Mouse (Mus musculus): ENCODE measurements at regions not wholly inside any gene's neighbourhood (a gene's known extent, or its start where the extent isn't known, plus 50 kb on each side); places are given as distances from the start of the nearest gene placed in this dataset.

DNA sequence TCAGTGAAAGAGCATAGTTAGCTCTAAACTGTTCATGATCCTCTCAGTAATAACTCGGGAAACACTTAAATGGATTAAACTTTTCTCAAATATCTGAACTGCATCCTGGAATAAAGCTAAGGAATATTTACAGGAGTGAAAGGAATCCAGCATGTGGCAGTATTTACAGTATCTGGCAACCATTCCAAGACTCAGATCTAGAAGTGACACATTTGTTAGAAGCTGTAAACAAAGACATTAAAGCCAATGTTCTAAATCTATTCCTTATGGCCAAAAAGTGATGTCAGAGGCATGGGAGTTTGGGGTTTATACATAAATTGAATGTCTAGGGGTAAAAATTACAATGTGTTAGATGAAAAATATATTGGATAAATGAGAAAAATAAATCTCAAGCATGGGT, 101.6 kb upstream of the Trib2 start:
- H3K9me3 ChIP-seq (ENCODE audit: control insufficient read depth, low read length) = no peaks in the 10 kb centered on the region
- H3K4me3 ChIP-seq (ENCODE audit: low read depth, low read length) = no peak overlapping the region
- no peak for DNase-seq (ENCODE audit: low spot score)
- no peak for ATAC-seq (replicated peaks; ENCODE audit: low FRiP score, low TSS enrichment, low read depth)
- H3K4me2 ChIP-seq (ENCODE audit: low read length) = no peak overlapping the region
- H3K36me3 ChIP-seq (ENCODE audit: control insufficient read depth, insufficient read depth, low read length) = no peaks in the 10 kb centered on the region
- no peak overlapping the region for H3K9ac ChIP-seq (ENCODE audit: low read length)
- no peaks in the 10 kb centered on the region for H3K27me3 ChIP-seq (replicated peaks; ENCODE audit: control insufficient read depth, insufficient read depth, low read length)
- no peak overlapping the region for H3K27ac ChIP-seq (ENCODE audit: low read depth)
- WGBS = 70% methylated on average over 1 of the region's 1 CpGs
- no peaks in the 10 kb centered on the region for H3K4me1 ChIP-seq (replicated peaks; ENCODE audit: control insufficient read depth, insufficient read depth, low read length)

DNA sequence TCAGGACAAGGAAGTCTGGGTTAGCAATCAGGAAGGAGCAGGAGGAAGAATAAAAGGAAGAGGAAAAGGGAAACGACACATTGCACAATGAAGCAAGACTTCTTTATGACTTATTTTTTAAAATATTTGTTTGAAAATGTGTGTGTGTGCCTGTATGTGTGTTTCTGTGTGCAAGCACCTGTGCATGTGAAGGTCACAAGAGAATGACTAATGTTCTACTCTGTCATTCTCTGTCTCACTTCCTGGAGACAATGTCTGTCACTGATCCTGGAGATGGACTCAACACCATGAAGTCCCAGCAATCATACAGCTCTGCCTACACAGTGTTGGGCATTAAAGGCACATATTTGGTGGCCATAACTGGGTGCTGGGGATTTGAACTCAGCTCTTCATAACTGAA, 96.2 kb upstream of the Trib2 start:
- H3K4me1 ChIP-seq (replicated peaks; ENCODE audit: control insufficient read depth, insufficient read depth, low read length) = no peaks in the 10 kb centered on the region
- H3K9me3 ChIP-seq (ENCODE audit: control insufficient read depth, low read length) = no peaks in the 10 kb centered on the region
- DNase-seq (ENCODE audit: low spot score) (no peak), ATAC-seq (replicated peaks; ENCODE audit: low FRiP score, low TSS enrichment, low read depth) (no peak)
- H3K27me3 ChIP-seq (replicated peaks; ENCODE audit: control insufficient read depth, insufficient read depth, low read length) = no peaks in the 10 kb centered on the region
- no peaks in the 10 kb centered on the region for H3K36me3 ChIP-seq (ENCODE audit: control insufficient read depth, insufficient read depth, low read length)
- H3K9ac ChIP-seq (ENCODE audit: low read length) = no peak overlapping the region
- no peak overlapping the region for H3K27ac ChIP-seq (ENCODE audit: low read depth)
- 74% methylated on average over 1 of the region's 1 CpGs for WGBS
- H3K4me2 ChIP-seq (ENCODE audit: low read length) = no peak overlapping the region
- H3K4me3 ChIP-seq (ENCODE audit: low read depth, low read length) = no peak overlapping the region

DNA sequence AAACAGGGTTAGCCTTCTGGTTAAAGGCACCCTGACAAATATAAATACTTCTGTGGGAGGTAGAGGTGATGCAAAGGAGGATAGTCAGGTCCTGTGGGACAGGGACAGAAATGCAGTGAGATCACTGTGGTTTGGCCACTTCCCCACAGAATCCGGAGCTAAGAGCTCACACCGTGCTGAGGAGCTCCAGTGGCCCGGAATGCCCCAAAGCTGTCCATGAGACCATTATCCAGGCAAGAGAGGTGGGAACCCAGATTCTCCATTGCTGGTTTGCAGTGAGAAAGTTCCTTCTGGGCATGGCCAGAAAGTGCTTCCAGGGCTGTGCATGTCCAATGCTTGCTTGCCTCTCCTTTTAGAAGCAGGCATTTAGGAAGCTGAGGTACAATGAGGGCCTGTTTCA, 95.8 kb upstream of the Trib2 start:
- Histone ChIP-seq H3K4me2 (ENCODE audit: low read length) (no peak overlapping the region), H3K9me3 (ENCODE audit: control insufficient read depth, low read length) (no peaks in the 10 kb centered on the region), H3K4me3 (ENCODE audit: low read depth, low read length) (no peak overlapping the region), H3K36me3 (ENCODE audit: control insufficient read depth, insufficient read depth, low read length) (no peaks in the 10 kb centered on the region), H3K4me1 (replicated peaks; ENCODE audit: control insufficient read depth, insufficient read depth, low read length) (no peaks in the 10 kb centered on the region), H3K27me3 (replicated peaks; ENCODE audit: control insufficient read depth, insufficient read depth, low read length) (no peaks in the 10 kb centered on the region), H3K9ac (ENCODE audit: low read length) (no peak overlapping the region), H3K27ac (ENCODE audit: low read depth) (no peak overlapping the region)
- 93% methylated on average over 3 of the region's 3 CpGs for WGBS
- DNase-seq (ENCODE audit: low spot score) = no peak
- ATAC-seq (replicated peaks; ENCODE audit: low FRiP score, low TSS enrichment, low read depth) = no peak

DNA sequence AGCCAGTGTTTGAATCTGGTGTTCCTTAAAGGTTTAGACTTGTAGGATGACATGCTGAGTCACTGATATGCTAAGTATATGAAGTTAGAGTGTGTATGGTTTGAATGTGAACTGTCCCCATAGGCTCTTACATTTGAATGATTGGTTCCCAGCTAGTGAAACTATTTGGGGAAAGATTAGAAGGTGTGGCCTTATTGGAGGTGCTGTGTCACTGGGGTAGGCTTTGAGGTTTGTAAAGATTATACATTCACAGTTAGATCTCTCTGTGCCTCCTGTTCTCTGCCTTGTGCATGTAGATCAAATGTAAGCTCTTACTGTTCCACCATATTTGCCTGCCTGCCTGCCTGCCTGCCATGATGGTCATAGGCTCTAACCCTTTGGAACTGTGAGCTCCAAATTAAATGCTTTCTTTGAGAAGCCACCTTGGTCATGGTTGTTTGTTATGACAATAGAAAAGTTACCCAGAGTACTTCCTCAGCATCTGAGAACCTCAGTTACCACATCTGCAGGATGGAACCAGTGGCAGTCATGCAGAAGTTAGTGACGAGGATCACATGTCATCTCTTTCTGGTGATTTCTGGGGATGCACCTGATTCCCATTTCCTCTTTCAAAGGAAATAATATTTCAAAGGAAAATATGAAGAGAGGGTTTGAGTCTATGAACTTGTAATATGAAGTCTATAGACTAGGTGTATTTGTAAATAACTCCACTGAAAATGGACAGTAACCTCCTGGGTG, 94.7 kb upstream of the Trib2 start:
- H3K27me3 ChIP-seq (replicated peaks; ENCODE audit: control insufficient read depth, insufficient read depth, low read length) = no peaks in the 10 kb centered on the region
- no peaks in the 10 kb centered on the region for H3K4me1 ChIP-seq (replicated peaks; ENCODE audit: control insufficient read depth, insufficient read depth, low read length)
- H3K4me3 ChIP-seq (ENCODE audit: low read depth, low read length) = no peak overlapping the region
- 86% methylated on average over 1 of the region's 1 CpGs for WGBS
- ATAC-seq (replicated peaks; ENCODE audit: low FRiP score, low TSS enrichment, low read depth) (no peak), DNase-seq (ENCODE audit: low spot score) (no peak)
- H3K36me3 ChIP-seq (ENCODE audit: control insufficient read depth, insufficient read depth, low read length) = no peaks in the 10 kb centered on the region
- no peaks in the 10 kb centered on the region for H3K9me3 ChIP-seq (ENCODE audit: control insufficient read depth, low read length)
- no peak overlapping the region for H3K4me2 ChIP-seq (ENCODE audit: low read length)
- no peak overlapping the region for H3K9ac ChIP-seq (ENCODE audit: low read length)
- no peak overlapping the region for H3K27ac ChIP-seq (ENCODE audit: low read depth)

DNA sequence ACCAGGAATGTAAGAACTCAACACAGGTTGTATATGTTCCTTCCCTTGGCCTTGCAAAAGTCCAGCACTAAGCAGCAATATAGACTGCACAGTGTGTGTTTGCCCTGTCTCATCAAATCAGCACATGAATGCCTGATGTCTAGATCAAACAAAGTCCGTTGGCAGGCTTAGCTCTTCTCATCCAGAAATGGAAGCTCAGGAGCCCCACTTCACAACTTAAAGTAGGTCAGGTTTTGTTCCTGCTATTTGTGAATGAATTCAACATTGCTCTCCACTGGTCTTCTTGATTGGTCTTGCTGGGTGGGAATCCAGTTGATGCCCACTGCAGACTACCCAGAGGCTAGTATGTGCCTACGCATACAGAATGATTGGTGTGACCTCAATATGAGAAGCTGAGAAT, 80.8 kb upstream of the Trib2 start:
- H3K9me3 ChIP-seq (ENCODE audit: control insufficient read depth, low read length) = no peaks in the 10 kb centered on the region
- H3K4me3 ChIP-seq (ENCODE audit: low read depth, low read length) = no peak overlapping the region
- no peak overlapping the region for H3K27ac ChIP-seq (ENCODE audit: low read depth)
- WGBS = 84% methylated on average over 2 of the region's 2 CpGs
- no peaks in the 10 kb centered on the region for H3K27me3 ChIP-seq (replicated peaks; ENCODE audit: control insufficient read depth, insufficient read depth, low read length)
- no peak overlapping the region for H3K9ac ChIP-seq (ENCODE audit: low read length)
- no peak overlapping the region for H3K4me2 ChIP-seq (ENCODE audit: low read length)
- ATAC-seq (replicated peaks; ENCODE audit: low FRiP score, low TSS enrichment, low read depth) = no peak
- no peak for DNase-seq (ENCODE audit: low spot score)
- no peaks in the 10 kb centered on the region for H3K36me3 ChIP-seq (ENCODE audit: control insufficient read depth, insufficient read depth, low read length)
- H3K4me1 ChIP-seq (replicated peaks; ENCODE audit: control insufficient read depth, insufficient read depth, low read length) = no peaks in the 10 kb centered on the region

DNA sequence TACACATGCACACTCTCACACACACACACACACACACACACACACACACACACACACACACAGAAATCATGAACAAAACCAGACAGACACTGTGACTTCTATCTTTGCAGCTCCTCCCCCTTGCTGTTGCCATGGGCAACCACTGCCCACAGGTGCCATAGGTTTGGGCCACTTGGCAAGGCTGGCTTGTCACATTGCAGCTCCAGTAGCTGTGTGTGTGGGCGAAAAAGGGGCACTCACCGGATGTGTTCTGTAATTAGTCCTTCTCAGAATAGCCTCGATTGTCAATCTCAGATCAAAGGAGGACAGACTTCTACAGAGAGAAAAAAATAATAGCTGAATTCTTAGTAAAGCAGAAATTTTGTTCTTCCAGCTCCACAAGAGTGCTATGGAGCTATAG, 79.8 kb upstream of the Trib2 start:
- WGBS = 82% methylated on average over 3 of the region's 3 CpGs

DNA sequence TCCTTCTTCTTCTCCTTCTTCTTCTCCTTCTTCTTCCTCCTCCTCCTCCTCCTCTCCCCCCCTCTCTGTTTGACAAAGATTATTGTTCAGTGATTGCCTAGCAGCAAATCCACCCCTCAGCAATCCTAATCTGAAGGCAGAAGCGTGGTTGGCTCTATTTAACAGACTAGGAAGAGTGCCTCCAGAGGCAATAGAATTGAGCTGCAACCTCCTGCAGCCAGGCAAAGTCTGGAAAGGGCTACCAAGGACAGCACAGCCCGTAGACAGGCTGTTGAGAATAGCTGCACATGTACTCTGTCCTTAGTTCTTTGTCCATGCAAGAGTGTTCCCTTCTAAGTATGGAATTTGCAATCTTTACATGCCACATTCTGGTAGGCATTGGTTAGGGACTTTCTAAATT, 78.5 kb upstream of the Trib2 start:
- WGBS = 25% methylated on average over 2 of the region's 2 CpGs
- ATAC-seq (replicated peaks; ENCODE audit: low FRiP score, low TSS enrichment, low read depth) = no peak
- no peak for DNase-seq (ENCODE audit: low spot score)

More for the DNA sequence above, 79.8 kb upstream of the Trib2 start:
- Histone ChIP-seq H3K27ac (ENCODE audit: low read depth) (no peak overlapping the region), H3K9ac (ENCODE audit: low read length) (no peak overlapping the region), H3K27me3 (replicated peaks; ENCODE audit: control insufficient read depth, insufficient read depth, low read length) (no peaks in the 10 kb centered on the region), H3K9me3 (ENCODE audit: control insufficient read depth, low read length) (no peaks in the 10 kb centered on the region), H3K4me2 (ENCODE audit: low read length) (no peak overlapping the region), H3K36me3 (ENCODE audit: control insufficient read depth, insufficient read depth, low read length) (no peaks in the 10 kb centered on the region), H3K4me3 (ENCODE audit: low read depth, low read length) (no peak overlapping the region), H3K4me1 (replicated peaks; ENCODE audit: control insufficient read depth, insufficient read depth, low read length) (no peaks in the 10 kb centered on the region)
- ATAC-seq (replicated peaks; ENCODE audit: low FRiP score, low TSS enrichment, low read depth) = no peak
- DNase-seq (ENCODE audit: low spot score) = no peak

DNA sequence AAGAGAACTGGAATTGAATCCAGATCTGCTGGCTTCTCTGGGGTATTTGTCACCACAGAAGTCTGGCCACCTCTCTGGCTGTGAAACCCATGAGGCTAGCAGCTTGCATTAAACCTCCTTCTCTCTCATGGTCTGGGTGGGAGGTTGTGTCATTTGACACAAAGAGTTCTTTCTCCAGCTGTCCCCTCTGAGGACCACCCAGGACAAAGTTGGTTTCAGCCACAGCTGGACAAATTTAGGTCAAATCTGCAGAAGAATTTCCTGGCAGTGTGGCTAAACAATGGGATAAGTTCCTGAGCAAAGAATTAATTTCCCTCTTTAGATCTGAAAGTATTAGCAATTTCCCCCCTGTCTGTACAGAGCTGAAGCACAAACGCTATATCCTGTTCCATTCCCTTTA, 73.9 kb upstream of the Trib2 start:
- H3K4me1 ChIP-seq (replicated peaks; ENCODE audit: control insufficient read depth, insufficient read depth, low read length) = no peaks in the 10 kb centered on the region

More for the DNA sequence above, 78.5 kb upstream of the Trib2 start:
- Histone ChIP-seq H3K36me3 (ENCODE audit: control insufficient read depth, insufficient read depth, low read length) (no peaks in the 10 kb centered on the region), H3K4me2 (ENCODE audit: low read length) (no peak overlapping the region), H3K4me1 (replicated peaks; ENCODE audit: control insufficient read depth, insufficient read depth, low read length) (no peaks in the 10 kb centered on the region), H3K27me3 (replicated peaks; ENCODE audit: control insufficient read depth, insufficient read depth, low read length) (no peaks in the 10 kb centered on the region), H3K9me3 (ENCODE audit: control insufficient read depth, low read length) (no peaks in the 10 kb centered on the region), H3K27ac (ENCODE audit: low read depth) (no peak overlapping the region), H3K4me3 (ENCODE audit: low read depth, low read length) (no peak overlapping the region), H3K9ac (ENCODE audit: low read length) (no peak overlapping the region)

DNA sequence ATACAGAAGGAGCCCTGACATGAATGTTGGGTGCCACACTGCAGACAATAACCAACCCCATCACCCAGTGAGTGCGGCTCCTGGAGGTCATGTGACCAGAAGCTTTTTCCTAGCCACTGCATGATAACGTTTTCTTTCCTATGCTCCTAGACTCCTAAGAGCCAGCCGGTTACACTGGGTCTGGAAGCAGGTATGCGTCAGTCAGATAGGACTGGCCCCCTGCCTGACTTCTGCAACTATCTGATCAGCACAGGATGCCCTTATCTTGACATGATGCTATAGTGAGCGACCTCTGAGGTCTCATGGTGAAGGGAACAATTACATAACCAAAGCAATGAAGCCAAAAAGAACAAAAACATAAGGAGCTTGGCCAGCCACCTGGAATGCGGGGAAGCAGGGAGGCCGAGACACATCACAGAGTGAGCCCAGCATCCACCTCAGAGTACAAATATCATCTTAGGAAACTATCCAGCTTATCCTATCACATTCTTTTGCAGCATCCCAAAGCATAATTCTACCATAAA, 63.2 kb upstream of the Trib2 start:
- Histone ChIP-seq H3K9me3 (ENCODE audit: control insufficient read depth, low read length) (no peaks in the 10 kb centered on the region), H3K4me1 (replicated peaks; ENCODE audit: control insufficient read depth, insufficient read depth, low read length) (no peaks in the 10 kb centered on the region), H3K4me3 (ENCODE audit: low read depth, low read length) (no peak overlapping the region), H3K27me3 (replicated peaks; ENCODE audit: control insufficient read depth, insufficient read depth, low read length) (no peaks in the 10 kb centered on the region), H3K36me3 (ENCODE audit: control insufficient read depth, insufficient read depth, low read length) (no peaks in the 10 kb centered on the region), H3K9ac (ENCODE audit: low read length) (no peak overlapping the region), H3K27ac (ENCODE audit: low read depth) (no peak overlapping the region), H3K4me2 (ENCODE audit: low read length) (no peak overlapping the region)
- ATAC-seq (replicated peaks; ENCODE audit: low FRiP score, low TSS enrichment, low read depth) (no peak), DNase-seq (ENCODE audit: low spot score) (no peak)
- WGBS = 76% methylated on average over 7 of the region's 7 CpGs

More for the DNA sequence above, 73.9 kb upstream of the Trib2 start:
- Histone ChIP-seq H3K4me3 (ENCODE audit: low read depth, low read length) (no peak overlapping the region), H3K9me3 (ENCODE audit: control insufficient read depth, low read length) (no peaks in the 10 kb centered on the region), H3K27me3 (replicated peaks; ENCODE audit: control insufficient read depth, insufficient read depth, low read length) (no peaks in the 10 kb centered on the region), H3K9ac (ENCODE audit: low read length) (no peak overlapping the region), H3K4me2 (ENCODE audit: low read length) (no peak overlapping the region), H3K27ac (ENCODE audit: low read depth) (no peak overlapping the region), H3K36me3 (ENCODE audit: control insufficient read depth, insufficient read depth, low read length) (no peaks in the 10 kb centered on the region)
- no peak for ATAC-seq (replicated peaks; ENCODE audit: low FRiP score, low TSS enrichment, low read depth)
- no peak for DNase-seq (ENCODE audit: low spot score)
- WGBS = 59% methylated on average over 1 of the region's 1 CpGs

Measured in intestine, embryonic 14.5 days (tissue).